Mouse (Mus musculus) adrenal gland, adult 18-20 months (tissue): ENCODE measurements around the gene Adat1. TPM values are rescaled to one million over a fixed set of nuclear protein-coding genes. Genes with fewer than 3 reads are reported as not detected.

Experiments
- DNase-seq, 2 experiments: peaks; one replicate each; pipeline ENCODE4 v3.0.0; 2021 to 2022; ENCODE audit warnings: low spot score in 2 of 2
- total RNA-seq, 2 experiments: library from RNA; stranded (reverse); gene quantifications; 1 replicate in 1 of 2; 2 replicates in 1 of 2; pipeline ENCODE4 v1.2.3; 2021

Adat1 gene
- total RNA-seq, 2 experiments from 2014 or later = 3.1 to 3.4 TPM

GRCm38 (mm10) chr8:111968991-111969390 lies 23.1 kb downstream of the Adat1 start:
- no peak for DNase-seq

GRCm38 (mm10) chr8:111968541-111968940 lies 23.6 kb downstream of the Adat1 start:
- DNase-seq = no peak

GRCm38 (mm10) chr8:111967246-111967870 lies 24.7 kb downstream of the Adat1 start:
- no peak for DNase-seq

GRCm38 (mm10) chr8:111964849-111965561 lies 27.1 kb downstream of the Adat1 start:
- DNase-seq = no peak

- DNase-seq = no peak
These were observed 27.8 kb downstream of the Adat1 start for GRCm38 (mm10) chr8:111964351-111964750.

GRCm38 (mm10) chr8:111963546-111963945 lies 28.6 kb downstream of the Adat1 start:
- no peak for DNase-seq

GRCm38 (mm10) chr8:111963091-111963490 lies 29.0 kb downstream of the Adat1 start:
- no peak for DNase-seq

GRCm38 (mm10) chr8:111962589-111962988 lies 29.5 kb downstream of the Adat1 start:
- DNase-seq = no peak

GRCm38 (mm10) chr8:111961330-111961729 lies 30.8 kb downstream of the Adat1 start:
- no peak for DNase-seq

- DNase-seq = no peak
These were observed 31.3 kb downstream of the Adat1 start for GRCm38 (mm10) chr8:111960591-111961321.

- no peak for DNase-seq
These were observed 34.9 kb downstream of the Adat1 start for GRCm38 (mm10) chr8:111957231-111957630.

GRCm38 (mm10) chr8:111955879-111956278 lies 36.2 kb downstream of the Adat1 start:
- DNase-seq = no peak

- DNase-seq = no peak
These were observed 37.1 kb downstream of the Adat1 start for GRCm38 (mm10) chr8:111954844-111955594.

GRCm38 (mm10) chr8:111951936-111952335 lies 40.2 kb downstream of the Adat1 start:
- DNase-seq = no peak

- DNase-seq = no peak
These were observed 40.8 kb downstream of the Adat1 start for GRCm38 (mm10) chr8:111951317-111951716.

GRCm38 (mm10) chr8:111950846-111951245 lies 41.3 kb downstream of the Adat1 start:
- no peak for DNase-seq

GRCm38 (mm10) chr8:111947954-111948353 lies 44.1 kb downstream of the Adat1 start:
- DNase-seq = no peak

GRCm38 (mm10) chr8:111947144-111947543 lies 45.0 kb downstream of the Adat1 start:
- no peak for DNase-seq

- no peak for DNase-seq
These were observed 48.6 kb downstream of the Adat1 start for GRCm38 (mm10) chr8:111943544-111943943.

- peak; percentile 46 to 58 for DNase-seq
These were observed 51.0 kb downstream of the Adat1 start for GRCm38 (mm10) chr8:111941101-111941454.
